Mouse (Mus musculus) layer of hippocampus, adult 8-10 months (tissue): ENCODE results near the gene Nacc1. TPM values are rescaled to one million over a fixed set of nuclear protein-coding genes. Genes with fewer than 3 reads are reported as not detected.
A peak's percentile ranks its signal among the peaks of the same experiment; 100 is the strongest.
"Not testable (repeated sequence)": the region's sequence is repeated elsewhere in the genome, so short reads cannot be mapped to it uniquely, and the experiment has no call there.

Experiments
- DNase-seq, 2 experiments: peaks; one replicate each; pipeline ENCODE4 v3.0.0; 2022; ENCODE audit warnings: low spot score in 2 of 2
- total RNA-seq, 4 experiments: library from RNA; stranded (reverse); gene quantifications; 2 replicates each; pipeline ENCODE4 v1.2.4; 2022

The Nacc1 gene
- total RNA-seq, 4 experiments from 2014 or later: 86.2 to 91.2 (median 87.6) TPM

DNA sequence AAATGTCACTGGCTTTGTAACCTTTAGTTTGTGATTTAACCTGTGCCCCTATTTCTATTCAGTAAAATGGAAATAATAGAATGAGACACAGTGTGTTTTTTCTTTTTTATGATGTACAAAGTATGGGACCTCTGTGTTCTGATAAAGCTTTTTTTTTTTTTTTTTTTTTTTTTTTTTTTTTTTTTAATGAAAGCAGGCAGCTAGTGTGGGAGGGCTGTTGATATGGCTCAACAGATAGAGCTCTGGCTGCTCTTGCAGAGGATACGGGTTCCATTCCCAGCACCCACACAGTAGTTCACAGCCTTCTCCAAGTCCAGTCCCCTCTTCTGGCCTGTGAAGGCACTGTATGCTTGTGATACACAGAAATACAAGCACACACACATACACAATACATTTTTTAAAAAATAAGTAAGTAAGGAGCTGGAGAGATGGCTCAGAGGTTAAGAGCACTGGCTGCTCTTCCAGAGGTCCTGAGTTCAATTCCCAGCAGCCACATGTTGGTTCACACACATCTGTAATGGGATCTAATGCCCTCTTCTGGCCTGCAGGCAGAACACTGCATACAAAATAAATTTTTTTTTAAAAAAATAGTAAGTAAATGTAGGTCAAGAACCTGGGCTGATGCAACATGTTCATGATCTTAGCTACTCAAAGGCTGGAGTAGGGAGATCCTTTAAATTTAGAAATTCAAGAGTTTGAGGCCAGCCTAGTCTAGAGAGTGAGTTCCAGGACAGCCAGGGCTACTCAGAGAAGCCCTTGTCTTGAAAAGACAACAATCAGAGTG is 45.9 kb downstream of the Nacc1 start:
- DNase-seq: no peak

DNA sequence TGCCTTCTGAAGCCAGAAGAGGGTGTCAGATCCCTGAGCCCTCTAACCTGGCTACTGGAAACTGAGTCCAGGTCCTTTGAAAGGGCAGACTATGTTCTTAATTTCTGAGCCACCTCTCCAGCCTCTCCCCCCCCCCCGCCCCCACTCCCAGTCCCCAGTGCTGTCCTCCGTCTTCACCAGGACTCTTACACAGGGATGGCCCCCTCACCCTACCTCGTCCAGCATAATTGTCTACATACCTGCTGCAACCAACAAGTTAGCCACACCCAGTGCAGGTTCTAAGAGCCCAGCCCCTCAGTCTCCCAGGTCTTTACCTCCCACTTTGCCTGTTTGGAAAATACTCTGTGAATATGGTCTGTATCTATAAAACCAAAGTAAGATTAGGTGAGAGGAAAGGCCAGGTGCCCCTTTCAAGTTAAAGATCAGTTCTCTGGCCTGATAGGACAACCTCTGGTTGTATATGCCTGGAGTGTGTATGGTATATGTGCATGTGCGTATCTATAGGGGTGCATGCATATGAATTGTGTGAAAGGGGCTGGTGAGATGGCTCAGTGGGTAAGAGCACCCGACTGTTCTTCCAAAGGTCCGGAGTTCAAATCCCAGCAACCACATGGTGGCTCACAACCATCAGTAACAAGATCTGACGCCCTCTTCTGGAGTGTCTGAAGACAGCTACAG is 46.9 kb downstream of the Nacc1 start:
- no peak for DNase-seq

DNA sequence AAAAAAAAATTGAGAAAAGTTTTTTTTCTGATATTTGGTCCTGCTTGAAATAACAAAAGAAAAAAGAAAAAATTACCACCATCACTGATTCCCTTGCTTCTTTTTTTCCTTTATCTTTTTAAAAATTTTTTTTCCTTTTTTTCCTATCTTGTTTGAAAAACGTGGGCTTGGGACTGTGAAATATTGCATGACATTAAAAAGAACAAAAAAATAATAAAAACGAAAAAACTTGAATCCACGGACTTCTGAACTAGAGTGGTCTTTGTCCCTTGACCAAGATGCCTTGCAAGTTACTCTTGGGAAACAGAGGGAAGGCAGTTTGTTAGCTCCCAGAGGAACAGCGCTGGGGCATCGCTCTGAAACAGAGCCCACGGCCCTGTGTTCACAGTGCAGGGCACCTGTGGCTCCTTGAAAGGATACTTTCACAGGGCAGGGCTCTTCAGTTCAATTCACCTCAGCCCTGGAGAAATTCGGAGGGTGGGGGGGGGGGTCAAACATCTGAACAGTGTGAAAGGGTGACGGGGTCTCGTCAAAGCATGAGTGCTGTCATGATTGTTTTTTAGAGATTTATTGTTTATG is 47.6 kb downstream of the Nacc1 start:
- DNase-seq: no peak

DNA sequence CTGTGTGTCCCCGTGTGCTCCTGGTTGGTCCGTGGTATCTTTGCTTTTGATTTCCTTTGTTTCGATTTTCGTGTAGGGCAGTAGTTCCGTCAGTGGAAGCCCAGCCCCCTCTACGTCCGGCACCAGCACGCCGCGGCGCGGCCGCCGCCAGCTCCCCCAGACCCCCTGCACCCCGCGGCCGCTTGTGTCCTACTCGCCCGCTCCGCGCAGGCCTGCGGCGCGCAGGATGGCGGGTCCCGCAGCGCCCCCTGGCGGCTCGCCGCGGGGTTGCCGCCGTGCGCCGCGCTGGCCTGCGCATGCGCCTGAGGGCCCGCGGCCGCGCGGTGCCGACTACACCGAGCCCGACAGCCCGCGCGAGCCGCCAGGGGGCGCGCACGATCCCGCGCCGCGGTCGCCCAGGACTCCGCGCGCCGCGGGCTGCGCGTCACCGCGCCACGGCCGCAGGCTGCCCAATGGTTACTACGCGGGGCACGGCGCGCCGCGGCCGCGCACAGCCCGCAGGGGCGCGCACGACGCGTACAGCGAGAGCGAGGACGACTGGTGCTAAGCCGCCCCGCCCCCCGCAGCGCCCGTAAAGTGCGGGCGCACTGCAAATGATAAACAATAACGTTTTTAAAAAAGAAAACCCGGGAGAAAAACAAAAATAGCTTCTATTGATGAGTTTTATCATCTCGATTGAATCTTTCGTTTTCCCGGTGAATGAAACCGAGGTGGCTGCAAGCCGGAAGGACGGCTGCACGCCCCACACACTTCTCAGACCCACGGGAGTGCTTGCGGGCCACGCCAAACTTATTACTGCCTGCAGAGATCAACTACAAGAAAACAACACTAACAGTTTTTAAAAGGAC is 48.3 kb downstream of the Nacc1 start:
- DNase-seq: peak; percentile 82 to 94

DNA sequence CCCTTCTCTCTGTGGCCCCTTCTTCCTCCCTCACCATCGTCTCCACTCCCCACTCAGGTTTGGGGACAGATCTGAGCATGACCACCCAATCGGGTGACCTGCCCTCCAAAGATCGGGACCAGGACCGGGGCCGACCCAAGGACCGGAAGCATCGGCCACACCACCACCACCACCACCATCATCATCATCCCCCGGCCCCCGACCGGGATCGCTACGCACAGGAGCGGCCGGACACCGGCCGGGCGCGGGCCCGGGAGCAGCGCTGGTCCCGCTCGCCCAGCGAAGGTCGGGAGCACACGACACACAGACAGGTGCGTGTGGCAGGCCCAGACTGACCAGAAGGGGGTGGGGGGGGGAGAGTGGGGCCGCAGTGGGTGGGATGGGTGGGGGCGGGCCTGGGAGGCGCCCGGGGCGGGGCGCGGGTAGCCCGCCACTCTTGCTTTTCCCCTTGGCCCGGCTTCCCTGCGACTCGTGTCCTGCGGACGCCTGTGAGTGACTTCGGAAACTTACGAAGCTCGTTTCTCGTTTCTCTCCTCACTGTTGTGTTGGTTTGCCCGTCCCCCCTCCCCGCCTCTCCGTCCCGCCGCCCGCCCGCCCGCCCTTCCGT is 49.0 kb downstream of the Nacc1 start:
- no peak for DNase-seq

DNA sequence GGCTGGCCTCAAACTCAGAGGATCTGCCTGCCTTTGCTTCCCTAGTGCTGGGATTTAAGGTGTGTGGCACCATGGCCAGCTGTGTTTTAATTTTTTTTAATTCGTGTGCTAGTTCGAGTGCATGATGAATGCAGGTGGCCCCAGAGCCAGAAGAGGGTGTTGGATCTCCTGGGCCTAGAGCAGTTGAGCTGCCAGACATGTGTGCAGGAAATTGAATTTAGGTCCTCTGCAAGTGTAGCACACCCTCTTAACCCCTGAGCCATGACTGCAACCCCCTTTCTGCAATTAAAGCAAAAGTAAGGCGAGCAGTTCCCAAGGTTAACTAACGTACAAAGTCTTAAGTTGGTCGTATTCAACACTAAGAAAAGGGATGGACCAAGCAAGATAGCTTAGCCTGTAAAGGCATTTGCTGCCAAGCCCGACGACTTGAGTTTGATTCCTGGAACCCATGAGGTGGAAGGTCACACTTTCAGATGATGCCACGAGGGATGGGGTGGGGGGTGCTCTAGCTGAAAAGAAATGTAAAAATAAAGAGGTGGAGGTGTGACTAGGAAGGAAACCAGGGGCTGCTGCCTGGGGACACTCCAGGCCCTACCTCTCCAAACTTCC is 49.6 kb downstream of the Nacc1 start:
- no peak for DNase-seq

DNA sequence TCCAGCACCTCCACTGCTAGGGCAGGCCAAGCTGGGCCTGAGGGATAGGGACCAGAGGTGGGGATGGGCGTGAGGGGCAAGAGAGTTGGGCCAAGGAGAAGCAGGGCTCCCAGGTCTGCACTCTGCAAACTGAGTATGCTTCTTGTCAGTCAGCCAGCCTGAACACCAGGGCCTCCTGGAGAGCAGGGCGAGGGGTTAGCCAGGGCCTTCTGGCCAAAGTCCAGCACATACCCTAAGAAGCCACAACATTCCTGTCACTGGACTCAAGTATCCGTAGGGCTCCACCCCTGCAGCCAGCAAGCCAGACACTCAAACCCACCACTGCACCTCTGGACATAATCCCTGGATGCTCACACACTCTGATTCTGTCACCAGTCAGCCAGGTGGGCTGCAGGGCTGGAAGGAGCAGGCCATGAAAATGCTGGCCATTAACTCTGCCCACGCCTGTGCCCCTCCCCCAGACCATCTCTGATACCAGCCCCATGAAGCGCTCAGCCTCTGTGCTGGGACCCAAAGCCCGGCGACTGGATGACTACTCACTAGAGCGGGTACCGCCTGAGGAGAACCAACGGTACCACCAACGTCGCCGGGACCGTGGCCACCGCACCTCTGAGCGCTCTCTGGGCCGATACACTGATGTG is 51.5 kb downstream of the Nacc1 start:
- no peak for DNase-seq

DNA sequence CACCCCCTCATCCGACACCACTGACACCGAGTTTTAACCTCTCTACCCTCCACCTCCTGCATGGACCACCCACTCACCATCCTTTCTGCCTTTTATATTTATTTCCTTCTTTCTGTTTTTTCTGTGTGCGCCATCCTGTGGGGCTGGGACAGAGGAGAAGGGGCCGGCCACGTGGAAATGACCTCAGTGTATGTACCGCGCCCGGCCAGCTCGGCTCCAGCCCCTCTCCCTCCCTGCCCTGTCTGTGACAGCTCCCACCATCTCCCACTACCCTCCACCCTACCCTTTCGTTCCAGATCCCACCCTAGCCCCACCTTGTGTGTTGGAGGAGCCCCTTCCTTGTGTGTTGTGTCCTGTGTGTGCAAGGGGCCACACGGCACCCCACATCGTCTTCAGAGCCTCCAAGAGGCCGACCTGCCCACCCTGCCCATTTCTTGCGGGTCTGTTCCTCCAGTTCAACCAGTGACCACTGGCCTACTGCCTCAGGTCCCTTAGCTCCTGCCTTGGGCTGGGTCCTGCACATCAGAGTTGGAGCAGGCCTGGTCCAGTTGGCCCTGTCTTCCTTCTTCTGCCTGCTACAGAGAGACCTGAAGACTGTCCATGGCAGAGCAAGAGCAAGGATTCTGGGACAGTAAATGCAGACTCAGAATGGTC is 52.1 kb downstream of the Nacc1 start:
- DNase-seq: no peak

DNA sequence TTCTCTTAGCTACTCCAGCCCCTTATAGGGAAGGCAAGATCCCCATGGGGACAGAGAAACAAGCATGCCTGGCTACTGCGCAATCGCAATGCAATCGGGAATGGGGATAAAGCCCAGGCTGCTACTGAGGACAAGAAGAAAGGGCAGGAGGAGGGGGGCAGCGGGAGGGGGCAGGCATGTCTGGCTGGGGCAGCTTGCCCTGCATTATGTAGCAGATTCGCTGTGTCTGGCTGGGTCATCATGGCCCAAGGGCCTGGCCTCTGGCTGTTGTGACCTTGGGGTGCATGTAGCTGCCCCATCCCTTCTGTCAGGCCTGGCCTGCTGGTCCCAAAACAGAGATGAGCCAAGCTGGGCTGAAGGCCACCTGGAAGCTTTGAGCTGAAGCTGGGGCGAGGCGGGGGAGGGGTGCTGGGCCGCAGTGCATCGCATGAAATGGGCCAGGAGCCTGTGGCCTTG is 52.8 kb downstream of the Nacc1 start:
- peak in 1 of 2 experiments; percentile 42 for DNase-seq

DNA sequence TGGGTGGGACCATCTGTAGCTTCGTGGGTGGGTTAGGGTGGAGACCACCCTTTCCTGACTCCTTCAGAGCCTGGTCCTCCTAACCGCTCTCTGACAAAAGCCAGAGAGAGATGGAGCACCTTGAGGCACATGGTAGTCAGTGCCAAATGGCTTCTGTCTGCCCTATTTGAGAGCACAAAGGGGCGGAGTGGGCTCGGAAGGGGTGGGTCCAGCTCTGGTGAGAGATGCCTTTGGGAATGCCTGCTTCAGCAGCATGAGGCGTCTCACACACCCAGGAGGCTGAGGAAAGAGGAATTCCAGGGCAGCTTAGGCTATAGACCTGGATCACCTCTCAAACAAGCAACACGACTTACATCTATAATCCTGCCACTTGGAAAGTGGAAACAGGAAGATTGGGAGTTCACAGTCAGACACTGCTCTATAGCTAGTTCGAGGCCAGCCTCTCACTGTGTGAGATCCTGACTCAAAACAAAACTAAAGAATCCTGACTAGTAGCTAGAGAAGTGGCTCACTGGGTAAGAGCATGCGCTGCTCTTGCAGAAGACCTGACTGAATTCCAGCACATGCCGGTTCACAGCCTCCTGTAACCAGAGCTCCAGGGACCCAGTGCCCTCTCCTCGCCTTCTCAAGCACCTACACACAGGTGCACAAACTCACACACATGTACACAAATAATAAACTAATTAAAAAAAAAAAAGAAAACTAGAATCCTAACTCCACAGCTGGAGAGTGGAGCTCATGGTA is 53.6 kb downstream of the Nacc1 start:
- no peak for DNase-seq

DNA sequence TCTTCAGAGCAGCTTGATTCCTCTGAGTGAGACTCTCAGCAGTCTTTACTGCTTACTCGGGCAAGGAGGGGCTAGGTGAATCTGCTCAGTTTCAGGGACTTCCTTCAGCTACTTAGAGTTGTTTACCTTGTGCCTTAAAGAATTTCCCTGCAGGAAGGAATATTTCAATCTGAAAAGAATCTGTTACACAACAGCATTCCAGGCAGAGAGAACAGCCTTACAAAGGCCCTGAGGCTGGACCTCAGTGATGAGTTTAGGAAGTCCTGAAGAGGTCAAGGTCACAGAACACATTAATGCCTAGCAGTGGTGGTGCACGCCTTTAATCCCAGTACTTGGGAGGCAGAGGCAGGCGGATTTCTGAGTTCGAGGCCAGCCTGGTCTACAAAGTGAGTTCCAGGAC is 55.8 kb downstream of the Nacc1 start:
- DNase-seq: no peak

DNA sequence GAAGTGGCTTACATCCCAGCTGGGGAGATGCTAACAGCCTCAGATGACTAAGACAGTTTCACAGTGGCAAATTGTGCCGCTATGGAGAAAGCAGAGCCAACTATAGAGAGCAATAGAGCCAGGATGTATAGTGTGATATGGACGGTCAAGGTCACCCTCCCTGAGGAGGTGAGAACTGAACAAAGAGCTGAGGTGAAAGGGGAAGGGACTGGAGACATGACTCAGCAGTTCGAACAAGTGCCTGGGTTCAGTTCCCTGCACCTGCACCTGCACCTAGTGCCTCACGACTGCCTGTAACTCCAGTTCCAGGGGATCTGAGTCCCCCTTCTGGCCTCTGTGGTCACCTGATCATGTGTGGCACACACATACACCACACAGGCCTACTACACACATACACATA is 57.5 kb downstream of the Nacc1 start:
- DNase-seq: no peak

DNA sequence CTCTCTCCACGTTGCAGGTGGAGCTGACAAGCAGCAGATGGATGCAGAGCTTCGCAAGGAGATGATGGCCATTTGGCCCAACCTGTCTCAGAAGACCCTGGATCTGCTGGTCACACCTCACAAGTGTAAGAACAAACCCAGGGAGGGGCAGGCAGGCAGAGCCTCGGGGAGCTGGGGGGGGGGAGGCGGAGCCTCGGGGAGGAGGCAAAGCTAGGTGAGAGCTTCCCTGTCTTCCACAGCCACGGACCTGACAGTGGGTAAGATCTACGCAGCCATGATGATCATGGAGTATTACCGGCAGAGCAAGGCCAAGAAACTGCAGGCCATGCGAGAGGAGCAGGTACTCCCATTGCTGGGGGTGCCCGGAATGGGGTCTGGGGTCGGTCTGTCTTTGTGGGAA is 58.1 kb downstream of the Nacc1 start:
- DNase-seq: no peak

DNA sequence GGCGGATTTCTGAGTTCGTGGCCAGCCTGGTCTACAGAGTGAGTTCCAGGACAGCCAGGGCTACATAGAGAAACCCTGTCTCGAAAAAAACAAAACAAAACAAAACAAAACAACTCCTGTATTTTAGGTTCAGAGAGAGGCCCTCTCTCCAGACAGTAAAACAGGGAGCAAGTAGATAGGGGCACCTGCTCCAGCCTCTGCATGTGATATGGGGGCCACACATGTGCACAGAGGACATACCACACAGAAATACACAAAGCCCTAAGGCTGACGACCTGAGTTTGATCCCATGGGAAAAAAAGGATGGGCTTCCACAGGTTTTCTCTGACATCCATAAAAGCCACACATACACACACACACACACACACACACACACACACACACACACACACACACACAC is 64.2 kb downstream of the Nacc1 start:
- DNase-seq: not testable (repeated sequence)

DNA sequence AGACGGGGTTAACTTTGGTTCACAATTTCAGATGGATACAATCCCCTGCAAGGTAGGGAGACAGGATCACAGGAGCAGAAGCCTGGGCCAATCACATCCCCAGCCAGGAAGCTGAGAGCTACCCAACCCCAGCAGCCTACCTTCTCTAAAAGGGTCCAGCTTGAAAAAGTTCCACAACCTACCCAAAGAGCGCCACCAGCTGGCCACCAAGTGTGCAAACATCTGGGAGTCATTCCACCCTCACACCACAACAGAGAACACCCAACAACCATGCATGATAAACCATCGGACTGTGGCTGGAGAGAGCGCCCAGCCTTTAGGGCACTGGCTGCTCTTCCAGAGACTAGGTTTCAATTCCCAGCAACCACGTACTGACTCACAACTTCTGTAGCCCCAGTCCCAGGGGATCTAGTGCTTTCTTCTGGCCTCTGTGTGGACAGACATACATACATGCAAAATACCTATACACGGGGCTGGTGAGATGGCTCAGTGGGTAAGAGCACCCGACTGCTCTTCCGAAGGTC is 66.5 kb downstream of the Nacc1 start:
- DNase-seq: no peak
